Mouse (Mus musculus) heart, adult 2 months (tissue): ENCODE data around the gene Pvr. TPM values are rescaled to one million over a fixed set of nuclear protein-coding genes. Genes with fewer than 3 reads are reported as not detected.

Source experiments
- DNase-seq, 2 experiments: peaks; one replicate each; pipeline ENCODE4 v3.0.0; 2021
- H3K27ac ChIP-seq: fragments of 200-600 bp; 2 replicates; pipeline ENCODE4 v1.8.1; 2022
- H3K27me3 ChIP-seq: fragments of 200-500 bp; 2 replicates; pipeline ENCODE4 v1.6.1; 2012; ENCODE audit warnings: mild to moderate bottlenecking, low read length, inconsistent platforms, mixed read lengths; ENCODE audit not compliant: control insufficient read depth, insufficient read depth
- H3K36me3 ChIP-seq: fragments of 200-500 bp; 2 replicates; pipeline ENCODE4 v1.6.1; 2012; ENCODE audit warnings: low read length, inconsistent platforms; ENCODE audit not compliant: control insufficient read depth, insufficient read depth
- H3K4me1 ChIP-seq: fragments of 200-500 bp; 2 replicates; pipeline ENCODE4 v1.6.1; 2011; ENCODE audit warnings: low read length; ENCODE audit not compliant: control insufficient read depth, insufficient read depth
- H3K4me3 ChIP-seq: fragments of 200-600 bp; 2 replicates; pipeline ENCODE4 v1.8.1; 2022
- H3K79me2 ChIP-seq: fragments of 200-500 bp; replicated peaks from 2 replicates; pipeline ENCODE4 v1.6.1; 2012; ENCODE audit warnings: mild to moderate bottlenecking, inconsistent platforms, low read length, moderate library complexity, mixed read lengths; ENCODE audit not compliant: control insufficient read depth, insufficient read depth
- H3K9ac ChIP-seq: fragments of 200-500 bp; 2 replicates; pipeline ENCODE4 v1.6.1; 2012; ENCODE audit warnings: low read depth, mild to moderate bottlenecking, control low read depth, inconsistent platforms, low read length, mixed read lengths
- CTCF ChIP-seq: fragments of 200-600 bp; IDR thresholded peaks from 2 replicates; pipeline ENCODE4 v1.8.1; 2022; ENCODE audit warnings: antibody characterized with exemption, mild to moderate bottlenecking, moderate library complexity
- EP300 ChIP-seq: fragments of 200-500 bp; IDR thresholded peaks from 2 replicates; pipeline ENCODE4 v1.6.1; 2011; ENCODE audit warnings: low read depth, low read length, control low read depth; ENCODE audit not compliant: insufficient read depth
- POLR2A ChIP-seq: fragments of 200-500 bp; IDR thresholded peaks from 2 replicates; pipeline ENCODE4 v1.6.1; 2011; ENCODE audit warnings: mild to moderate bottlenecking, low read depth, low read length, control low read depth; ENCODE audit not compliant: insufficient read depth
- WGBS: fragments of 180-500 bp; shearing (Covaris S2); methylation state at CpG from one replicate; pipeline ENCODE4 v1.1.7; 2018; 5-methylcytosine and 5-hydroxymethylcytosine counted together
- intact Hi-C: fragments of 180-260 bp; cut with DNase I; formaldehyde crosslinking; loops from one replicate; pipeline ENCODE4 v1.15.1; 2025
- polyA plus RNA-seq: library from polyadenylated mRNA; depleted of rRNA; stranded (reverse); fragments of >200 nt; gene quantifications from 2 replicates; pipeline ENCODE4 v1.2.3, GENCODE M21; 2012
- total RNA-seq, 2 experiments: library from RNA; stranded (reverse); gene quantifications; 2 replicates each; pipeline ENCODE4 v1.2.3; 2021

The Pvr gene
- total and polyA plus RNA-seq, 3 experiments = 18.1 to 24.5 (median 20.1) TPM

GRCm38 (mm10) chr7:19910421-19911291 lies 10.3 kb downstream of the Pvr start:
- peak; percentile 78 to 91 for DNase-seq
- intact Hi-C loops = loop anchor here (1.0 to 2.0 kb wide), 2 partner anchors 34 to 46 kb away; no protein-coding TSS in a partner anchor
- Histone ChIP-seq H3K4me1 (no peaks in the 10 kb centered on the region; the same call in 1 of the 2 replicates), H3K79me2 (no peaks in the 10 kb centered on the region), H3K27me3 (no peaks in the 10 kb centered on the region), H3K9ac (no peak overlapping the region), H3K36me3 (no peaks in the 10 kb centered on the region), H3K27ac (no peak overlapping the region), H3K4me3 (no peak overlapping the region)
- TF ChIP-seq POLR2A = no peak
- peak; percentile 98 for TF ChIP-seq CTCF
- peak; percentile 75; the same call in 1 of the 2 replicates for TF ChIP-seq EP300
- WGBS = 47% methylated on average over 21 of the region's 21 CpGs

GRCm38 (mm10) chr7:19889881-19890280 lies 31.1 kb downstream of the Pvr start:
- no peak overlapping the region for H3K27ac ChIP-seq
- intact Hi-C loops = no loop called here
- 40% methylated on average over 8 of the region's 8 CpGs for WGBS
- peak in 1 of 2 experiments; percentile 70 for DNase-seq
- H3K36me3 ChIP-seq = no peaks in the 10 kb centered on the region
- no peak overlapping the region for H3K9ac ChIP-seq
- H3K4me1 ChIP-seq = no peaks in the 10 kb centered on the region
- no peaks in the 10 kb centered on the region for H3K79me2 ChIP-seq
- TF ChIP-seq POLR2A = no peak
- TF ChIP-seq CTCF = peak; percentile 94
- TF ChIP-seq EP300 = no peak
- H3K27me3 ChIP-seq = no peaks in the 10 kb centered on the region
- no peak overlapping the region for H3K4me3 ChIP-seq

GRCm38 (mm10) chr7:19887849-19888248 lies 33.1 kb downstream of the Pvr start, which contains the start of gene Ceacam19:
Gene Ceacam19, minus strand, starts transcription at chr7:19887965.
- intact Hi-C loops = no loop called here
- no peaks in the 10 kb centered on the region for H3K79me2 ChIP-seq
- no peaks in the 10 kb centered on the region for H3K36me3 ChIP-seq
- H3K4me1 ChIP-seq = no peaks in the 10 kb centered on the region
- H3K4me3 ChIP-seq = no peak within 1 kb of the TSS
- no peaks in the 10 kb centered on the region for H3K27me3 ChIP-seq
- TF ChIP-seq CTCF (no peak), EP300 (no peak), POLR2A (no peak)
- WGBS = 65% methylated on average over 7 of the region's 7 CpGs
- H3K27ac ChIP-seq = no peak within 1 kb of the TSS
- no peak for DNase-seq
- no peak within 1 kb of the TSS for H3K9ac ChIP-seq

GRCm38 (mm10) chr7:19880754-19881153 lies 40.2 kb downstream of the Pvr start:
- Histone ChIP-seq H3K27ac (no peak overlapping the region), H3K4me1 (peaks cover 2% of the 10 kb centered on the region), H3K4me3 (no peak overlapping the region), H3K9ac (no peak overlapping the region), H3K36me3 (no peaks in the 10 kb centered on the region), H3K79me2 (no peaks in the 10 kb centered on the region), H3K27me3 (no peaks in the 10 kb centered on the region)
- DNase-seq = no peak
- intact Hi-C loops = no loop called here
- TF ChIP-seq CTCF = peak; percentile 34
- no peak for TF ChIP-seq POLR2A
- TF ChIP-seq EP300 = no peak
- 68% methylated on average over 8 of the region's 8 CpGs for WGBS

GRCm38 (mm10) chr7:19876781-19877425 lies 44.1 kb downstream of the Pvr start:
- DNase-seq = peak in 1 of 2 experiments; percentile 44
- no peaks in the 10 kb centered on the region for H3K36me3 ChIP-seq
- H3K4me3 ChIP-seq = no peak overlapping the region
- intact Hi-C loops = loop anchor here (1.0 to 2.0 kb wide), 2 partner anchors 34 to 79 kb away; no protein-coding TSS in a partner anchor
- H3K79me2 ChIP-seq = no peaks in the 10 kb centered on the region
- H3K4me1 ChIP-seq = peaks cover 3% of the 10 kb centered on the region
- no peak for TF ChIP-seq CTCF
- TF ChIP-seq EP300 = no peak
- TF ChIP-seq POLR2A = no peak
- no peak overlapping the region for H3K27ac ChIP-seq
- H3K9ac ChIP-seq = no peak overlapping the region
- no peaks in the 10 kb centered on the region for H3K27me3 ChIP-seq
- WGBS = 43% methylated on average over 14 of the region's 14 CpGs
